Mouse (Mus musculus) gastrocnemius, adult 2 months (tissue): ENCODE data around the gene Tmem72. TPM values are rescaled to one million over a fixed set of nuclear protein-coding genes. Genes with fewer than 3 reads are reported as not detected.

Experiments
- DNase-seq: peaks from one replicate; pipeline ENCODE4 v3.0.0; 2022
- H3K27ac ChIP-seq: fragments of 200-600 bp; 2 replicates; pipeline ENCODE4 v1.8.1; 2022; ENCODE audit warnings: mild to moderate bottlenecking
- H3K4me3 ChIP-seq: fragments of 200-600 bp; 2 replicates; pipeline ENCODE4 v1.8.1; 2022; ENCODE audit warnings: mild to moderate bottlenecking, moderate library complexity
- CTCF ChIP-seq: fragments of 200-600 bp; IDR thresholded peaks from 2 replicates; pipeline ENCODE4 v1.8.1; 2022; ENCODE audit warnings: antibody characterized with exemption, mild to moderate bottlenecking, moderate library complexity
- intact Hi-C: fragments of 180-260 bp; cut with DNase I; formaldehyde crosslinking; loops from one replicate; pipeline ENCODE4 v1.15.1; 2025
- total RNA-seq, 2 experiments: library from RNA; stranded (reverse); gene quantifications; 2 replicates each; pipeline ENCODE4 v1.2.3; 2021

Tmem72 gene
- total RNA-seq, 2 experiments from 2014 or later = 0.03 TPM

GRCm38 (mm10) chr6:116713966-116714365 lies 2.7 kb downstream of the Tmem72 start:
- DNase-seq = no peak
- Histone ChIP-seq H3K27ac (no peak overlapping the region), H3K4me3 (no peak overlapping the region)
- intact Hi-C loops = no loop called here
- TF ChIP-seq CTCF = no peak

- no peak overlapping the region for H3K4me3 ChIP-seq
- no peak overlapping the region for H3K27ac ChIP-seq
- no peak for TF ChIP-seq CTCF
- intact Hi-C loops = no loop called here
- DNase-seq = no peak
Observed at GRCm38 (mm10) chr6:116712503-116712902, 4.2 kb downstream of the Tmem72 start.

GRCm38 (mm10) chr6:116712062-116712461 lies 4.7 kb downstream of the Tmem72 start:
- intact Hi-C loops = no loop called here
- H3K27ac ChIP-seq = no peak overlapping the region
- no peak; the same call in 1 of the 2 replicates for TF ChIP-seq CTCF
- DNase-seq = no peak
- H3K4me3 ChIP-seq = no peak overlapping the region

- intact Hi-C loops = no loop called here
- Histone ChIP-seq H3K4me3 (no peak overlapping the region), H3K27ac (no peak overlapping the region)
- DNase-seq = no peak
- TF ChIP-seq CTCF = no peak
Observed at GRCm38 (mm10) chr6:116704320-116704719, 12.4 kb downstream of the Tmem72 start.

GRCm38 (mm10) chr6:116700821-116701220 lies 15.9 kb downstream of the Tmem72 start:
- H3K4me3 ChIP-seq = no peak overlapping the region
- intact Hi-C loops = no loop called here
- no peak for DNase-seq
- no peak overlapping the region for H3K27ac ChIP-seq
- no peak for TF ChIP-seq CTCF

GRCm38 (mm10) chr6:116697896-116698425 lies 18.8 kb downstream of the Tmem72 start:
- TF ChIP-seq CTCF = no peak
- intact Hi-C loops = loop anchor here (1.0 kb wide), 1 partner anchor 44 kb away; no protein-coding TSS in a partner anchor

GRCm38 (mm10) chr6:116697413-116697812 lies 19.3 kb downstream of the Tmem72 start:
- no peak for DNase-seq
- intact Hi-C loops = loop anchor here (1.0 kb wide), 1 partner anchor 43 kb away; no protein-coding TSS in a partner anchor
- Histone ChIP-seq H3K4me3 (no peak overlapping the region), H3K27ac (no peak overlapping the region)
- peak; percentile 43 for TF ChIP-seq CTCF

More at GRCm38 (mm10) chr6:116697896-116698425, 18.8 kb downstream of the Tmem72 start:
- no peak for DNase-seq
- no peak overlapping the region for H3K4me3 ChIP-seq
- no peak overlapping the region for H3K27ac ChIP-seq

- H3K4me3 ChIP-seq = no peak overlapping the region
- TF ChIP-seq CTCF = no peak
- H3K27ac ChIP-seq = no peak overlapping the region
- intact Hi-C loops = no loop called here
- no peak for DNase-seq
Observed at GRCm38 (mm10) chr6:116694346-116694745, 22.4 kb downstream of the Tmem72 start.

- DNase-seq = no peak
- no peak for TF ChIP-seq CTCF
- Histone ChIP-seq H3K4me3 (no peak overlapping the region), H3K27ac (no peak overlapping the region)
- intact Hi-C loops = no loop called here
Observed at GRCm38 (mm10) chr6:116693639-116694038, 23.1 kb downstream of the Tmem72 start.

GRCm38 (mm10) chr6:116682317-116682716 lies 34.4 kb downstream of the Tmem72 start:
- no peak for TF ChIP-seq CTCF
- Histone ChIP-seq H3K4me3 (no peak overlapping the region), H3K27ac (no peak overlapping the region)
- intact Hi-C loops = no loop called here
- DNase-seq = peak; percentile 59

- peak; percentile 22 for DNase-seq
- intact Hi-C loops = no loop called here
- no peak for TF ChIP-seq CTCF
- H3K27ac ChIP-seq = no peak overlapping the region
- H3K4me3 ChIP-seq = no peak overlapping the region
Observed at GRCm38 (mm10) chr6:116679563-116680288, 37.0 kb downstream of the Tmem72 start.

- intact Hi-C loops = no loop called here
Observed at GRCm38 (mm10) chr6:116677321-116677720, 39.4 kb downstream of the Tmem72 start.

GRCm38 (mm10) chr6:116676355-116676913 lies 40.3 kb downstream of the Tmem72 start:
- TF ChIP-seq CTCF = no peak
- Histone ChIP-seq H3K4me3 (no peak overlapping the region), H3K27ac (no peak overlapping the region)
- no peak for DNase-seq
- intact Hi-C loops = no loop called here

More at GRCm38 (mm10) chr6:116677321-116677720, 39.4 kb downstream of the Tmem72 start:
- no peak for DNase-seq
- Histone ChIP-seq H3K27ac (no peak overlapping the region), H3K4me3 (no peak overlapping the region)
- no peak for TF ChIP-seq CTCF
